Mouse (Mus musculus) v-Abl transformed pro-B cells (cell line): ENCODE measurements around the gene Fbxw10.

ENCODE experiments used
- in situ Hi-C, 2 experiments: fragments of 400-800 bp; cut with MboI; formaldehyde crosslinking; loops; one replicate each; pipeline ENCODE4 v1.15.1; 2025; ENCODE audit not compliant: unreplicated experiment in 2 of 2

Fbxw10 gene

GRCm38 (mm10) chr11:62846961-62847654 lies at the start of gene Fbxw10:
Gene Fbxw10 (plus strand): TSS chr11:62847069.
- in situ Hi-C loops = no loop called here

GRCm38 (mm10) chr11:62804119-62804518 lies 42.8 kb upstream of the Fbxw10 start:
- in situ Hi-C loops = no loop called here

- in situ Hi-C loops = no loop called here
These were observed 38.9 kb upstream of the Fbxw10 start for GRCm38 (mm10) chr11:62807965-62808364.

- in situ Hi-C loops = no loop called here
These were observed 37.7 kb upstream of the Fbxw10 start for GRCm38 (mm10) chr11:62809201-62809600.

- in situ Hi-C loops = no loop called here
These were observed 34.6 kb upstream of the Fbxw10 start for GRCm38 (mm10) chr11:62812268-62812667.

GRCm38 (mm10) chr11:62813497-62813896 lies 33.4 kb upstream of the Fbxw10 start:
- in situ Hi-C loops = no loop called here

GRCm38 (mm10) chr11:62813970-62814624 lies 32.8 kb upstream of the Fbxw10 start:
- in situ Hi-C loops = no loop called here

GRCm38 (mm10) chr11:62814625-62815024 lies 32.2 kb upstream of the Fbxw10 start:
- in situ Hi-C loops = no loop called here

GRCm38 (mm10) chr11:62815438-62815837 lies 31.4 kb upstream of the Fbxw10 start:
- in situ Hi-C loops = no loop called here

GRCm38 (mm10) chr11:62816591-62816990 lies 30.3 kb upstream of the Fbxw10 start:
- in situ Hi-C loops = no loop called here

- in situ Hi-C loops = no loop called here
These were observed 27.7 kb upstream of the Fbxw10 start for GRCm38 (mm10) chr11:62819059-62819686.

GRCm38 (mm10) chr11:62820059-62820541 lies 26.8 kb upstream of the Fbxw10 start, which contains the start of gene Trim16:
Gene Trim16 (plus strand): TSS chr11:62820231.
- in situ Hi-C loops = loop anchor here in 1 of 2 experiments (5.0 kb wide), 1 partner anchor 57 kb away; the partner anchor contains the start of gene Tvp23b

GRCm38 (mm10) chr11:62820661-62821437 lies 26.0 kb upstream of the Fbxw10 start:
- in situ Hi-C loops = loop anchor here in 1 of 2 experiments (5.0 kb wide), 1 partner anchor 56 kb away; the partner anchor contains the start of gene Tvp23b

- in situ Hi-C loops = loop anchor here in 1 of 2 experiments (5.0 kb wide), 1 partner anchor 55 kb away; the partner anchor contains the start of gene Tvp23b
These were observed 25.0 kb upstream of the Fbxw10 start for GRCm38 (mm10) chr11:62821893-62822292.

GRCm38 (mm10) chr11:62824211-62824610 lies 22.7 kb upstream of the Fbxw10 start:
- in situ Hi-C loops = loop anchor here in 1 of 2 experiments (5.0 kb wide), 1 partner anchor 53 kb away; the partner anchor contains the start of gene Tvp23b

- in situ Hi-C loops = no loop called here
These were observed 21.4 kb upstream of the Fbxw10 start for GRCm38 (mm10) chr11:62825222-62826105.

GRCm38 (mm10) chr11:62826106-62826733 lies 20.6 kb upstream of the Fbxw10 start:
- in situ Hi-C loops = no loop called here

- in situ Hi-C loops = no loop called here
These were observed 19.7 kb upstream of the Fbxw10 start for GRCm38 (mm10) chr11:62827135-62827534.

- in situ Hi-C loops = no loop called here
These were observed 19.0 kb upstream of the Fbxw10 start for GRCm38 (mm10) chr11:62827911-62828310.
